Mouse (Mus musculus) midbrain, embryonic 14.5 days (tissue): ENCODE measurements around the gene Magi2. TPM values are rescaled to one million over a fixed set of nuclear protein-coding genes. Genes with fewer than 3 reads are reported as not detected.
A peak's percentile ranks its signal among the peaks of the same experiment; 100 is the strongest.

Experiments
- ATAC-seq: fragments of 200-750 bp; cut with Nextera tagmentation; 2 replicates; pipeline ENCODE4 v1.8.0; 2017; ENCODE audit warnings: moderate number of reproducible peaks, moderate library complexity; ENCODE audit not compliant: low FRiP score, low TSS enrichment
- DNase-seq: peaks from one replicate; pipeline ENCODE4 v3.0.0-alpha.2; 2015
- H3K27ac ChIP-seq: fragments of 300-500 bp; sonication (generic); replicated peaks from 2 replicates; pipeline ENCODE4 v1.5.1; 2014; ENCODE audit warnings: mild to moderate bottlenecking, low read depth, low read length, moderate library complexity
- H3K27me3 ChIP-seq: fragments of 300-500 bp; sonication (generic); 2 replicates; pipeline ENCODE4 v1.6.1; 2014; ENCODE audit warnings: low read length, control low read depth, mixed read lengths; ENCODE audit not compliant: control insufficient read depth, insufficient read depth
- H3K36me3 ChIP-seq: fragments of 300-500 bp; sonication (generic); 2 replicates; pipeline ENCODE4 v1.6.1; 2014; ENCODE audit warnings: low read length, control low read depth; ENCODE audit not compliant: control insufficient read depth, insufficient read depth
- H3K4me1 ChIP-seq: fragments of 300-500 bp; sonication (generic); 2 replicates; pipeline ENCODE4 v1.6.1; 2014; ENCODE audit warnings: mild to moderate bottlenecking, antibody characterized with exemption, low read length, control low read depth; ENCODE audit not compliant: control insufficient read depth, insufficient read depth
- H3K4me2 ChIP-seq: fragments of 300-500 bp; sonication (generic); 2 replicates; pipeline ENCODE4 v1.6.1; 2014; ENCODE audit warnings: mild to moderate bottlenecking, low read length, moderate library complexity
- H3K4me3 ChIP-seq: fragments of 300-500 bp; sonication (generic); replicated peaks from 2 replicates; pipeline ENCODE4 v1.5.1; 2014; ENCODE audit warnings: low read depth, low read length
- H3K9ac ChIP-seq: fragments of 300-500 bp; sonication (generic); replicated peaks from 2 replicates; pipeline ENCODE4 v1.6.1; 2014; ENCODE audit warnings: mild to moderate bottlenecking, low read length, moderate library complexity
- H3K9me3 ChIP-seq: fragments of 300-500 bp; sonication (generic); 2 replicates; pipeline ENCODE4 v1.6.1; 2016; ENCODE audit warnings: low read length, control low read depth, mixed read lengths; ENCODE audit not compliant: control insufficient read depth
- WGBS: fragments of 180-500 bp; shearing (Covaris S2); extraction: QIAGEN DNeasy Blood & Tissue Kit; methylation state at CpG from one replicate; pipeline ENCODE4 v1.1.7; 2014; 5-methylcytosine and 5-hydroxymethylcytosine counted together
- polyA plus RNA-seq: library from polyadenylated mRNA; unstranded; fragments of >200 nt; fragmentation: Nextera tagmentation; extraction: Ambion mirVana; gene quantifications from 2 replicates; pipeline ENCODE4 v1.2.1, GENCODE M21; 2014

Magi2 gene
- polyA plus RNA-seq, 1 experiment from 2014 or later = 22.3 TPM

- no peak overlapping the region for H3K9ac ChIP-seq
- ATAC-seq (no peak), DNase-seq (no peak)
- no peak overlapping the region for H3K27ac ChIP-seq
- no peaks in the 10 kb centered on the region for H3K27me3 ChIP-seq
- WGBS = 56% methylated on average over 6 of the region's 6 CpGs
- no peak overlapping the region for H3K4me3 ChIP-seq
- H3K4me1 ChIP-seq = no peaks in the 10 kb centered on the region
- no peak overlapping the region for H3K4me2 ChIP-seq
- H3K36me3 ChIP-seq = no peaks in the 10 kb centered on the region
- no peaks in the 10 kb centered on the region for H3K9me3 ChIP-seq
Observed at GRCm38 (mm10) chr5:20087083-20087482, 860.2 kb downstream of the Magi2 start.

GRCm38 (mm10) chr5:20103869-20104268, 877.0 kb downstream of the Magi2 start:
- Histone ChIP-seq H3K4me2 (no peak overlapping the region), H3K4me1 (no peaks in the 10 kb centered on the region)
- no peak for ATAC-seq

GRCm38 (mm10) chr5:20104496-20104895, 877.7 kb downstream of the Magi2 start:
- no peaks in the 10 kb centered on the region for H3K27me3 ChIP-seq
- 69% methylated on average over 3 of the region's 3 CpGs for WGBS
- no peak overlapping the region for H3K27ac ChIP-seq
- H3K4me2 ChIP-seq = no peak overlapping the region
- H3K36me3 ChIP-seq = no peaks in the 10 kb centered on the region
- no peaks in the 10 kb centered on the region for H3K9me3 ChIP-seq
- no peak for DNase-seq
- H3K4me3 ChIP-seq = no peak overlapping the region
- H3K4me1 ChIP-seq = no peaks in the 10 kb centered on the region
- no peak overlapping the region for H3K9ac ChIP-seq
- ATAC-seq = no peak

More at GRCm38 (mm10) chr5:20103869-20104268, 877.0 kb downstream of the Magi2 start:
- H3K36me3 ChIP-seq = no peaks in the 10 kb centered on the region
- DNase-seq = no peak
- no peak overlapping the region for H3K27ac ChIP-seq
- H3K27me3 ChIP-seq = no peaks in the 10 kb centered on the region
- no peak overlapping the region for H3K9ac ChIP-seq
- no peak overlapping the region for H3K4me3 ChIP-seq
- H3K9me3 ChIP-seq = no peaks in the 10 kb centered on the region

DNA sequence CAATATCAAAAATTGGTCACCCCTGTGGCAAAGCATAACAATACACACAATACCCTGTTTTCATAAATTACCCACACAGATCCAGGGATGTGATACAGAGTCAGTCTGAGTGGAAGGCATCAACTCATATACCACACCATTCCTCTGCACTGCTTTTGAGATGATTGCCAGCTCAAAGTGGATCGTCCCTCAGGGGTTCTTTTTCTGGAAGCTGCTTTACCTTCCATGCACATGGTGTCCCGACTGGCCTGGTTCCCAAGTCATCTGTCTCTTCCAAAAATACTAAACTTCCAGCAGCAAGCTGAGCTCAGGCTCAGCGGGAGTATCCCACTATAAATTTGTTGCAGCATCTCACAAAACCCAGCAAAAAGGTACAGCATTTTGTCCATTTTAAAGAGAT, 882.7 kb downstream of the Magi2 start:
- H3K4me2 ChIP-seq = no peak overlapping the region
- ATAC-seq (no peak), DNase-seq (no peak)
- no peak overlapping the region for H3K4me3 ChIP-seq
- no peak overlapping the region for H3K9ac ChIP-seq
- no peak overlapping the region for H3K27ac ChIP-seq
- no peaks in the 10 kb centered on the region for H3K36me3 ChIP-seq
- no peaks in the 10 kb centered on the region for H3K9me3 ChIP-seq
- WGBS = 96% methylated on average over 3 of the region's 3 CpGs
- no peaks in the 10 kb centered on the region for H3K27me3 ChIP-seq
- H3K4me1 ChIP-seq = no peaks in the 10 kb centered on the region

- 87% methylated on average over 3 of the region's 3 CpGs for WGBS
- DNase-seq (no peak), ATAC-seq (no peak)
Observed at GRCm38 (mm10) chr5:20117156-20117555, 890.3 kb downstream of the Magi2 start.

DNA sequence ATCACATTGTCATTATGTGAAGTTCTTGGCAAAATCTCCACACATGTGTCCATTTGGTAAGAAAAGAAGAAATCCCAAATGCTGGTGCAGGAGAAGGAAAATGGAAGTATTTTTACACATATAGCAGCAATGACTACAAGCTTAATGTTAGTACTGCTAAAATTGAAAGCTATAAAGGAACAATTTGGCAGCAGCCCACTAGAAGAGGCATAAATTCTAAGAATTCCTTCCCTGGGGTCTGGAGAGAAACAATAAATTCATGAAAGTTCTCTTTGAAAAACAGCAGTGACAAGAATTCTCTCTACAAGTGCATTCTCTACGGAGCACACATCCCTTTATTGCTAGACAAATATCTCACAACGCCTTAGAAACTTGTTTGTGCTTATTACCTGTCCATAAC, 913.4 kb downstream of the Magi2 start:
- Histone ChIP-seq H3K4me1 (peaks cover 13% of the 10 kb centered on the region), H3K9ac (no peak overlapping the region), H3K27me3 (no peaks in the 10 kb centered on the region), H3K27ac (no peak overlapping the region), H3K4me2 (no peak overlapping the region; the same call in 1 of the 2 replicates), H3K4me3 (no peak overlapping the region), H3K9me3 (no peaks in the 10 kb centered on the region), H3K36me3 (no peaks in the 10 kb centered on the region)
- peak; percentile 9 for DNase-seq
- ATAC-seq = no peak
- 75% methylated on average over 2 of the region's 2 CpGs for WGBS

More at GRCm38 (mm10) chr5:20117156-20117555, 890.3 kb downstream of the Magi2 start:
- Histone ChIP-seq H3K27ac (no peak overlapping the region), H3K27me3 (no peaks in the 10 kb centered on the region), H3K9ac (no peak overlapping the region), H3K9me3 (no peaks in the 10 kb centered on the region), H3K4me2 (no peak overlapping the region), H3K36me3 (no peaks in the 10 kb centered on the region), H3K4me1 (no peaks in the 10 kb centered on the region), H3K4me3 (no peak overlapping the region)

- H3K36me3 ChIP-seq = no peaks in the 10 kb centered on the region
- H3K9ac ChIP-seq = no peak overlapping the region
- H3K4me3 ChIP-seq = no peak overlapping the region
- 0 out of 2 replicates have a peak overlapping the region, but pooled peaks have one; percentile 43 for H3K27ac ChIP-seq
- H3K9me3 ChIP-seq = no peaks in the 10 kb centered on the region
- ATAC-seq (peak; percentile 62; the same call in 1 of the 2 replicates), DNase-seq (peak; percentile 69)
- no peaks in the 10 kb centered on the region for H3K27me3 ChIP-seq
- peaks cover 13% of the 10 kb centered on the region for H3K4me1 ChIP-seq
- no peak overlapping the region; the same call in 1 of the 2 replicates for H3K4me2 ChIP-seq
- 22% methylated on average over 10 of the region's 10 CpGs for WGBS
Observed at GRCm38 (mm10) chr5:20140662-20141444, 914.0 kb downstream of the Magi2 start.

DNA sequence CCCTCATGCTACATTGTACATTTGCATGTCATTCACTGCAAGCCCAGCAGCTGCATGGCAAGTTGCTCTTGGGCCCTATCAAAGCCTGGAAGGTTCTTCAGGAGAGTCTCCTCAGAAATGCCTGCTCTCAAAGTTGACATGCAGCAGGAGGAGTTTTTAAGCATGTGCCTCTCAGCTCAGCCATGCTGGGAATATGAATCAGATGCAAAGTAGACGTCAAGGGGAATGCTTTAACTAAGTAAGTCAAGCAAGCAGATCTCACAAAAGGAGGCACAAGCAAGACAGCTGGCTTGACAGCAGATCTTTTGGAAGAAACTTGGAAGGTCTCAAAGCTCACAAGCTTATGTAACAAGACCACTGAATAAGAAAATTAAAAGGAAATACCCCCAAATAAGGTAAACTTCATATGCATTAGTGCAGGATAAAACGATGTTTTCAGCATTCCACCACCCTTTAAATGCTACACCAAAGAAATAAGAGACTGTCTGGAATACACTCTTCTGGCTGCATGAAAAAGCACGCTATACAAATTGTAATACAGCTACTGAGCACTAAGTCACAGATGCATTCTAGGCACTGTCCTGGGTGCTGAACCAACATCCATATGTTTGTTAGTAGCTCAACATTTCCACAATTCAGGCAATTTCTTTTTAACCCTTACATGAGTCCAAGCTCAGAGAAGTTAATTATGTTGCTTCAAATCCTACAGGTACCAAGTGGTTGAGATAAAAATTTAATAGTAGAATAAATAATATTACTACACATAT, 926.7 kb downstream of the Magi2 start:
- Histone ChIP-seq H3K4me1 (0 out of 2 replicates have a peak, but pooled peaks cover 8% of the 10 kb centered on the region), H3K27me3 (no peaks in the 10 kb centered on the region), H3K36me3 (no peaks in the 10 kb centered on the region), H3K27ac (no peak overlapping the region; the same call in 1 of the 2 replicates), H3K9me3 (no peaks in the 10 kb centered on the region), H3K4me3 (no peak overlapping the region), H3K9ac (no peak overlapping the region), H3K4me2 (no peak overlapping the region)
- ATAC-seq = no peak
- 24% methylated on average over 3 of the region's 3 CpGs for WGBS
- DNase-seq = peak; percentile 34
